Mouse (Mus musculus) lung, embryonic 14.5 days (tissue): ENCODE results near the gene Slc16a7. TPM values are rescaled to one million over a fixed set of nuclear protein-coding genes. Genes with fewer than 3 reads are reported as not detected.

Source experiments
- ATAC-seq: fragments of 200-750 bp; cut with Nextera tagmentation; 2 replicates; pipeline ENCODE4 v1.8.0; 2017; ENCODE audit warnings: mild to moderate bottlenecking, moderate TSS enrichment, moderate library complexity; ENCODE audit not compliant: insufficient read depth
- DNase-seq: peaks from one replicate; pipeline ENCODE4 v3.0.0-alpha.2; 2015
- H3K27ac ChIP-seq: fragments of 300-500 bp; sonication (generic); 2 replicates; pipeline ENCODE4 v1.5.1; 2014; ENCODE audit warnings: low read depth, mild to moderate bottlenecking, moderate library complexity
- H3K27me3 ChIP-seq: fragments of 300-500 bp; sonication (generic); 2 replicates; pipeline ENCODE4 v1.6.1; 2014; ENCODE audit warnings: low read length, control low read depth; ENCODE audit not compliant: insufficient read depth
- H3K36me3 ChIP-seq: fragments of 300-500 bp; sonication (generic); 2 replicates; pipeline ENCODE4 v1.6.1; 2014; ENCODE audit warnings: control low read depth; ENCODE audit not compliant: insufficient read depth
- H3K4me1 ChIP-seq: fragments of 300-500 bp; sonication (generic); 2 replicates; pipeline ENCODE4 v1.6.1; 2014; ENCODE audit warnings: antibody characterized with exemption, control low read depth; ENCODE audit not compliant: insufficient read depth
- H3K4me2 ChIP-seq: fragments of 300-500 bp; sonication (generic); 2 replicates; pipeline ENCODE4 v1.6.1; 2014; ENCODE audit warnings: mild to moderate bottlenecking
- H3K4me3 ChIP-seq: fragments of 300-500 bp; sonication (generic); 2 replicates; pipeline ENCODE4 v1.5.1; 2014; ENCODE audit warnings: low read depth, low read length
- H3K9ac ChIP-seq: fragments of 300-500 bp; sonication (generic); 2 replicates; pipeline ENCODE4 v1.6.1; 2014
- H3K9me3 ChIP-seq: fragments of 300-500 bp; sonication (generic); 2 replicates; pipeline ENCODE4 v1.6.1; 2016; ENCODE audit warnings: low read depth, low read length, control low read depth
- CTCF ChIP-seq: IDR thresholded peaks from 2 replicates; pipeline ENCODE4 v1.5.1; 2016; ENCODE audit warnings: antibody characterized with exemption, low read depth
- WGBS: fragments of 180-500 bp; shearing (Covaris S2); extraction: QIAGEN DNeasy Blood & Tissue Kit; methylation state at CpG from one replicate; pipeline ENCODE4 v1.1.7; 2014; 5-methylcytosine and 5-hydroxymethylcytosine counted together
- polyA plus RNA-seq: library from polyadenylated mRNA; unstranded; fragments of >200 nt; fragmentation: Nextera tagmentation; extraction: Ambion mirVana; gene quantifications from 2 replicates; pipeline ENCODE4 v1.2.1, GENCODE M21; 2014

Gene Slc16a7
- polyA plus RNA-seq, 1 experiment from 2014 or later: 5.4 TPM

GRCm38 (mm10) chr10:125345583-125345982 is 43.7 kb downstream of the Slc16a7 start:
- Histone ChIP-seq H3K27me3 (no peaks in the 10 kb centered on the region), H3K27ac (no peak overlapping the region), H3K36me3 (no peaks in the 10 kb centered on the region), H3K4me3 (no peak overlapping the region), H3K9me3 (no peaks in the 10 kb centered on the region), H3K4me2 (no peak overlapping the region), H3K4me1 (no peaks in the 10 kb centered on the region), H3K9ac (no peak overlapping the region)
- DNase-seq (no peak), ATAC-seq (no peak)
- no peak for TF ChIP-seq CTCF
- WGBS: 62% methylated on average over 1 of the region's 1 CpGs

DNA sequence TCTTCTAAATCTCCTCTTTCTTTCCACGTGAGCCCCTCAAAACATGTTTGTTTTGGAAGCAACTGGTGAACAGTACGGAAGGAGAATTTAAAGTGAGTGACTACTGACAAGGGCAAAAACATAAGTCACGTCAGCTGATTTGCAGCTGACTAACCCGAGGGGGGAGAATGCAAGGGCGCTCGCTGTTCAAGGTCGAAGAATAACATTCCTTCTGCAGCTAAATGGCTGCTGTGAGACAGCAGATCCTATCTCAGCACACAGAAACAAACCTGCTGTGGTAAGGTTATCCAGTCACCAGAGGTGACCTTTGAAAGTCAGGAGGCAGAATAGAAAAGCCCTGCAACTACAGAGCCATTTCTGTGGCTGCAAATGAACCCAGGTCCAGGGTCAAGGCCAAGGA is 47.1 kb downstream of the Slc16a7 start:
- Histone ChIP-seq H3K27ac (no peak overlapping the region), H3K4me3 (no peak overlapping the region), H3K9ac (no peak overlapping the region), H3K9me3 (no peaks in the 10 kb centered on the region), H3K36me3 (no peaks in the 10 kb centered on the region), H3K4me2 (no peak overlapping the region), H3K4me1 (no peaks in the 10 kb centered on the region), H3K27me3 (no peaks in the 10 kb centered on the region)
- no peak for TF ChIP-seq CTCF
- no peak for DNase-seq
- ATAC-seq: no peak
- WGBS: 46% methylated on average over 7 of the region's 7 CpGs

DNA sequence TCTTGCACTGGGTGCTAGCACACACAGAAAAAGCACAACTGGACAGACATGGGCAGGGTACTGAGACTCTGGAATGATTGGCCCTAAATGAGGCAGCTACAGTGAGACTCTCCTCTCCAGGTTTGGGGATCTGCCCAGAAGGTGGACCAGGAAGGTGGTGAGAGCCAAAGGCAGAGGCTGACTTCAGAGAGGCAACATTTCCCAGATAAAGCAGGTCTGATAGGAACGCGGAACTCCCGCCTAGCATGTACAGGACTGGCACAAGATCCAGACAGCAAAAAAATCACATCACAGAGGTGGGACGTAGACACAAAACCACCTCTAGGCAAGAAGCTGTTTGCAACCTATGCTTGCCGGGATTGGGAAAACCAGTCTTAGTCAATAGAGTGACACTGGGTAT is 55.5 kb downstream of the Slc16a7 start:
- Histone ChIP-seq H3K4me3 (no peak overlapping the region), H3K4me2 (no peak overlapping the region), H3K27ac (no peak overlapping the region), H3K27me3 (no peaks in the 10 kb centered on the region), H3K4me1 (peaks cover 2% of the 10 kb centered on the region; the same call in 1 of the 2 replicates), H3K36me3 (no peaks in the 10 kb centered on the region), H3K9ac (no peak overlapping the region), H3K9me3 (no peaks in the 10 kb centered on the region)
- DNase-seq: no peak
- no peak for TF ChIP-seq CTCF
- no peak for ATAC-seq
- WGBS: 80% methylated on average over 5 of the region's 5 CpGs

- Histone ChIP-seq H3K27ac (no peak overlapping the region), H3K9me3 (no peaks in the 10 kb centered on the region), H3K27me3 (no peaks in the 10 kb centered on the region), H3K9ac (no peak overlapping the region), H3K4me2 (no peak overlapping the region), H3K36me3 (no peaks in the 10 kb centered on the region), H3K4me3 (no peak overlapping the region), H3K4me1 (peaks cover 8% of the 10 kb centered on the region; the same call in 1 of the 2 replicates)
- no peak for TF ChIP-seq CTCF
- DNase-seq (no peak), ATAC-seq (no peak)
- 49% methylated on average over 5 of the region's 5 CpGs for WGBS
Observed at GRCm38 (mm10) chr10:125331334-125331733, 57.9 kb downstream of the Slc16a7 start.

DNA sequence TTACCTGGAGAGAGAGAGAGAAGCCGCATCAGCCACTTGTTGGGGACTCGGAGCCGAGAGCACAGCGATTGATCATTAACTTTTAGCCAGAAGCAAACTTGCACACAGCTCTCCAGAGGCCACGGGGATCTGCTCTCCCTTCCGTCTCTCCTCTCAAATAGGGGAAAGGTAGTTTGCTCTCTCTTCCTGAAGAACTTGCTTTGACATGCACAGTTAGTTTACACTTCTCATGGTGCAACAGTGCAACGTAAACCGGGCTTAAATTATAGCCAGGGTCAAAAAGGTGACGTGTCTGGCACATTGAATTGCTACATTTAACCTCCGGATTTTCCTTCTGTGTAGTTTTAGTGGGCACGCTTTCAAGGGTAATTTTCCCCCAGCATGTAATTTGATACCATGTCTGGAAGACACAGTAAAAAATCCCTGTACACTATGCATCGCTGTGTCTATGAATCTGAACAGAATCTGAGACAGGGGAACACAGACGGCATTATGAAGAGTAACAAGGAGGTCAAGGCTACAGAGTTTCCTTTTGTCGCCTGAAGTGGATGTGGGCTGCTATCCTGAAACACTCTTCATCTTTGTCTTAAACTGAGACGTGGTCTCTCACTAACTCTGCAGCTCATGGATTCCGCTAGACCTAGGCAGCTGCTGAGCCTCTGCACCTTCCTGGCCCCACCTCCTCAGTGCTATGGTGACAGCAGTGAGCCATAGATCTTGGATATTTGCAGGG is 60.8 kb downstream of the Slc16a7 start:
- WGBS: 11% methylated on average over 16 of the region's 16 CpGs

DNA sequence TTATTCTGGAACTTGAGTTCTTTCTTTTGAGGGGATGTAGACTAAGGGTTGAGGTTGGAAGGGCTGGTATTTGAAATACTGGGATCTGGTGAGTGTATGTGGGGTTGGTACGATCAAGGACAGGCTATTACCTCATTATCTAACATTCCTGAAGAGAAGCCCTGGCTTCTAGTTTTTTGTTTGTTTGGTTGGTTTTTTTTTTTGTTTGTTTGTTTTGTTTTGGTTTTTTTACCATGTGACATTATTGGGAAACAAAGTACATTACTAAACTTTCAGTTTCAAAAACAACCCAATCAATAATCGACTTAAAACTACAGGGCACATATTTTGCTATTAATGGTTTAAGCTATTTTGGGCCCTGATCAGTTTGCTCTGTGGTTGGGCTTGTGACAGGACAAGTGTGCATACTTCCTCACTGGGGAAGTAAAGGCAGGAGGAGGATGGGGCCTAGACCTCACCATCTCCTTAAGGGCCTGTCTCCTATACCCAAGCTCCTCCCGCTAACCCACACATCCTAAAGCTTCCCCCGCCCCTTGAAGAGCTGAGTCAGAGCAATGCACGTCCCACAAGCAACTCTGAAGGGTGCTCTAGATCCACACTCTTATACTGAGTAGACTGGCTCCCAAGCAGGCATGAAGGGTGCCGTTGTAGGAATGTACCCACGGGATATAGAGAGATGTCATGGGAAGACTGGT is 64.2 kb downstream of the Slc16a7 start:
- Histone ChIP-seq H3K36me3 (no peaks in the 10 kb centered on the region), H3K27me3 (no peaks in the 10 kb centered on the region), H3K4me2 (no peak overlapping the region), H3K4me1 (peaks cover 8% of the 10 kb centered on the region; the same call in 1 of the 2 replicates), H3K9me3 (no peaks in the 10 kb centered on the region), H3K27ac (no peak overlapping the region), H3K9ac (no peak overlapping the region), H3K4me3 (no peak overlapping the region)
- no peak for TF ChIP-seq CTCF
- ATAC-seq: no peak
- 74% methylated on average over 7 of the region's 7 CpGs for WGBS
- no peak for DNase-seq

More for the DNA sequence above, 60.8 kb downstream of the Slc16a7 start:
- no peak for TF ChIP-seq CTCF
- Histone ChIP-seq H3K9me3 (no peaks in the 10 kb centered on the region), H3K36me3 (no peaks in the 10 kb centered on the region), H3K27ac (peak overlapping the region; percentile 63), H3K4me1 (peaks cover 8% of the 10 kb centered on the region; the same call in 1 of the 2 replicates), H3K4me3 (peak overlapping the region; percentile 4; the same call in 1 of the 2 replicates), H3K9ac (no peak overlapping the region), H3K4me2 (peak overlapping the region; percentile 54), H3K27me3 (no peaks in the 10 kb centered on the region)
- DNase-seq (peak; percentile 71), ATAC-seq (peak; percentile 86)

DNA sequence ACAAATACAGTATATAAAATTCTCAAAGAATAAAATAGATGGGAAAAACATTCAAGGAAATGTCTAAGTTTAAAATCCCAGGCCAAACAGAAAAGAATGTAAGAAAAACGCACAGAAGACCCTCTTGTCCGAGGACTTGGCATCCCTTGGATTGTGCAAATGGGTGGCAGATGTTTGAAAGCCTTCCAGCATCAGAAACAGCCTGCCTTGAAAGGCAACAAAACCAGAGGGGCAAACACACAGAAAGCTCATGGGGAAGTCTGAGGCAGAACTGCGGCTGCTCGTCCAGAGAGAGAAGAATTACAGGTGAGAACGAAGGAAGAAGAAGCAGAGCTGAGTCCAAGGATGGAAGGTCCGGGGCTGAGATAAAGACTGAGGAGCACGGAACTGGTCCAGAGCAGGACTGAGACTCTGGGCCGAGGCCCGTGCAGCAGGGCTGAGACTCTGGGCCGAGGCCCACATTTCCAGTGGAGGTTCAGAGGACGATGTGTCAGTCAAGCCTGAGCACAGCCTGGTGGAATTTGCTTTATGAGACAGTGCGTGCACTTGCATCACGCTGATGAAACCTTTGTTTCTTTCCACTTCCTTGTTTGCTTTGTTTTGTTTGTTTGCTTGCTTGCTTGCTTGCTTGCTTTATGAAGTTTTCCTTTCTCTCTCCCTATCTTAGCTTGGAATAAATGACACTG is 65.0 kb downstream of the Slc16a7 start:
- Histone ChIP-seq H3K27me3 (no peaks in the 10 kb centered on the region), H3K36me3 (no peaks in the 10 kb centered on the region), H3K27ac (no peak overlapping the region), H3K9ac (no peak overlapping the region), H3K4me3 (no peak overlapping the region), H3K4me2 (no peak overlapping the region), H3K4me1 (peaks cover 8% of the 10 kb centered on the region; the same call in 1 of the 2 replicates), H3K9me3 (no peaks in the 10 kb centered on the region)
- 81% methylated on average over 13 of the region's 13 CpGs for WGBS
- no peak for DNase-seq
- ATAC-seq: no peak
- no peak for TF ChIP-seq CTCF
